Mouse (Mus musculus) 416B (cell line): ENCODE measurements around the gene Gm20388.
"Not testable (repeated sequence)": the region's sequence is repeated elsewhere in the genome, so short reads cannot be mapped to it uniquely, and the experiment has no call there.

Source experiments
- DNase-seq: peaks from one replicate; pipeline ENCODE4 v3.0.0; 2011; ENCODE audit warnings: low read depth

The Gm20388 gene

DNA sequence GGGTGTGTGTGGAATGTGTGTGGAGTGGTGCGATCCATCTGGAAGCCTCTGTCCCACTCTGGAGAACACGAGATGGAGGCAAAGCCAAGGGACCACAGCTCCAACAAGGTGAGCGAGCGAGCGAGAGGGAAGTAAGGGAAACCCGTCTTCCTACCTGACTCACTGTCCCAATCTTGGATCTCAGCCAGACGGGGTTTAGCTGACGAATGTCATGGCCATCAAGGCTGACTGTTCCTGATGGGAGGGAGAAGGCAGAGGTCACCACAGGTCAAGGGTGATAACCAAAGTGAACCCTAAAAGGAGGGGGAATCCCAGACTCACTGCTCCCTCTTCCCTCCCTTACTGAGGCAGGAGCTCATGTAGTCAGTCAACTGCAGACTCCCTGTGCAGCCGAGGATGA lies 4049.4 kb downstream of the Gm20388 start:
- no peak for DNase-seq

GRCm38 (mm10) chr8:123960556-123960955 lies 4049.9 kb downstream of the Gm20388 start:
- not testable (repeated sequence) for DNase-seq

GRCm38 (mm10) chr8:123961371-123961770 lies 4050.7 kb downstream of the Gm20388 start:
- peak; percentile 36 for DNase-seq

GRCm38 (mm10) chr8:123966896-123967295 lies 4056.3 kb downstream of the Gm20388 start:
- peak; percentile 61 for DNase-seq

DNA sequence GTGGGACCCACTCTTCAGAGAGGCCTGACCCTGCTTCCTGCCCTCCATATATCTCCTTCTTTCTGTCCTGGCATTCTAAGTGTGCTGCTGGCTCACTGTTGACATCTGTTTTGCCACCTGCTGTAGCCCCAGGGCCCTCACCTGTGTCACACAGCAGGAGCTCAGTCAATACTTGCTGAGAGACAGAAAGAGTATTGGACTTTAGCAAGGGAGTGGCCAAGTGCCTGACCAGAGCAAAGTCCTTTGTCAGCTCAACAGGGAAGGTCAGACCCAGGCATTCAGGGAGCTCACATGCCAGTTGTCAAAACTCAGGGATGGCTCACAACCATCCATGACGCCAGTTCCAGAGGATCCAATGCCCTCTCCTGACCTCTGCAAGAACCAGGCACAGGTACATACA lies 4062.9 kb downstream of the Gm20388 start:
- no peak for DNase-seq

DNA sequence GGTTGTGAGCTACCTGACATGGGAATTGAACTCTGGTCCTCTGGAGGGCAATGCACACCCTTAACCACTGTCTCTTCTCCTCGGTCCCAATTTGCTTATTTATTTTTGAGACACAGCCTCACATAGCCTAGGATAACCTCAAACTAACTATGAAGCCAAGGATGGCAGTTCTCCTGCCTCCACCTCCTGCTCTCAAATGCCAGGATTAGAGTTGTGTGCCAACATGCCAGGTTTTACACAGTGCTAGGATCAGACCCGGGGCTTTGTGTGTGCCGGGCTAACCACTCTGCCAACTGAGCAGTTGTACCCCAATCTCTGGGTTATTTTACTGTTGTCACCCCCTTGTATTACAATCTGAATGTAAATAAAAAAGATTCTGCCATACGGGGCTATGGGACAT lies 4066.9 kb downstream of the Gm20388 start:
- no peak for DNase-seq

GRCm38 (mm10) chr8:123978166-123978838 lies 4067.7 kb downstream of the Gm20388 start:
- peak; percentile 30 for DNase-seq

- DNase-seq = no peak
These were observed 4068.3 kb downstream of the Gm20388 start for GRCm38 (mm10) chr8:123978926-123979325.

DNA sequence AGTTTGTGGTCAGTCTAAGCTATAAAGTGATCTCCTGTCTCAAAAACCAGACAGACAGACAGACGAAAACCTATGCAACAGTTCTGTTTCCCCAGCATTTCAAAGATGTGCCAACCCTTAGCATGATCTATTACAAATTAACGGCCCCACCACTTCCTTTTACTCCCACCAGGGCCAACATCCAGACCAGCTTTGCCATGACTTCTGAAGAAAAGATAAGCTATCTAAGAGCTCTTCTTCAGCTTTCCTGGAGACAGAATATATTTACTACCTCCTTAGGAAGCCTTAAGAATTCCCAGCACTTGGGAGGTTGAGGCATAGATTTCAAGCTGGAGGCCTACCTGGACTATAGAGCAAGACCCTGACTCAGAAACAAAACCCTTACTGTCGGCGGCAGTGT lies 4069.6 kb downstream of the Gm20388 start:
- peak; percentile 28 for DNase-seq

DNA sequence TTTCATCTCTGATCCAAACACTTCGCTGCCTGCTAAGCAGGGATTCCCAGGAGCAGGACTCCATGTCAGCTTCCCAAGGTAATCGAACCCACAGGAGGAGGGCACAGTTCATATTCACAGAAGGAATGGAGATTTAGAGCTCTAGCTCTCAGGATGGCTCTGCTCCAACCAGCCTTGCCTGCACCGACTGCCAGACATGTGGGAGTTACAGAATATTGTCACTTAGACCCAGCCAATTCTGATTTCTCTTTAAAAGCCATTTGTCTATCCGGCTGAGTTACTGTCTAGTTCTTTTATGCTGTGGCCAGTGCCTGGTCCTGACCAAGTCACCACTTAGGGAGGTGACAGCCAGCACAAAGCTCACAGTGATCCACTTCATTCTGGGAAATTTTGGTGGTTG lies 4071.0 kb downstream of the Gm20388 start:
- DNase-seq = no peak

- no peak for DNase-seq
These were observed 4071.7 kb downstream of the Gm20388 start for GRCm38 (mm10) chr8:123982291-123982793.

- peak; percentile 94 for DNase-seq
These were observed 4072.3 kb downstream of the Gm20388 start, which contains the start of gene Abcb10 for GRCm38 (mm10) chr8:123982826-123983400. Gene Abcb10, minus strand, starts transcription at chr8:123983122.

- DNase-seq = peak; percentile 94
These were observed 4078.0 kb downstream of the Gm20388 start for GRCm38 (mm10) chr8:123988605-123989038.

GRCm38 (mm10) chr8:123989128-123989527 lies 4078.5 kb downstream of the Gm20388 start:
- DNase-seq = no peak

GRCm38 (mm10) chr8:123990277-123991049 lies 4079.8 kb downstream of the Gm20388 start:
- DNase-seq = no peak

DNA sequence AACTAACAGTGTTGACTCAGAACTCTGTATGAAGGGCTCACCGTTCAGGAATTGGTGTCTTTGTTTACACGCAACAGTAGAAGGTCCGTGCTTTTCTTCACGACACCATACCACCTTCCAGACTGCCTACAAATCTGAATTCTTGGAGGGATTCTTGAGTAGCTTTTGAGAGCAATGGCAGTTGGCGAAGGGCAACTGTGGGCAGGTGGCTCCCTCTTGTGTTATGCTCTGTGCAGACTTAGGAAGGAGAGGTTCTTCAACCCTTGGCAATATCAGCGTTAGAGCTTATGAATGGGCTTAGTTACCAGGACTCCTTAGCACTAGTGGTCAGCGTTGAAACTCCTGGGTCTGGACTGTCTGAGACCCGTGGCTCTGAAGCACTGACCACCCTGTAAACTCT lies 4081.9 kb downstream of the Gm20388 start:
- DNase-seq = peak; percentile 56

DNA sequence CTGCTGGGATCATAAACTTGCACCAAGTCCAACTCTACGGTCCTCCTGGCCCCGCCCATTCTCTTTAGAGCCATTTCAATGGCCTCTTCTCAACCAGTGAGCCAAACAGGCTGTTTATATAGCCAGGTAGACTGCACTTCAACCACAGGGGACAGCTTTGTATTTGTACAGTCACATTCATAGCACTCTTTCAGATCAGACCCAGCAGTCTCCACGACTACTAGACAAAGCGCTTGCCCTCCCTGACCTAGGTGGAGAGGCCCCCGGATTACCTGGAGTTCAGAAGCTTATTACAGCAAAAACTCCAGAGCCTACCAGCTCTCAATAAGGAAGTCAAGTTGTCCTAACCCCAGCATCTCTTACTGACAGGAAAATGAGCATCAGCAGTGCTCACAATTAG lies 4083.0 kb downstream of the Gm20388 start:
- DNase-seq = no peak

DNA sequence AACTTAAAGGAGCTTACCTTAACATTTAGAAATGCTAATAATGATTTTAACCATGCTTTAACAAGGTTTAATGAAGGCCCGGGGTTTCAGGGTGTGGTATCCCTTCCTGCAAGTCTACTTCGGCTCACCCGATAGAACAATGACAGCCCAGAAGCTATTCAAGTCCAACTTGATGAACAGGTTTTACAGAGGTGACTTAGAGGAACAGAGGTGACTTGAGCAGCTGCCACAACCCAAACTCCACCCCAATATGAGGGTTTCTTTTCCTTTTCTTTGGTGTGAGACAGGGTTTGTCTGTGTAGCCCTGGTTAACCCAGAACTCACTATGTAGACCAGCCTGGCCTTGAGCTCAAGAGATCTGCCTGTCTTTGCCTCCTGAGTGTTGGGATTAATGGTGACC lies 4083.4 kb downstream of the Gm20388 start:
- no peak for DNase-seq

GRCm38 (mm10) chr8:123999568-123999967 lies 4088.9 kb downstream of the Gm20388 start:
- peak; percentile 63 for DNase-seq

- peak; percentile 24 for DNase-seq
These were observed 4092.0 kb downstream of the Gm20388 start for GRCm38 (mm10) chr8:124002546-124003108.

- no peak for DNase-seq
These were observed 4097.2 kb downstream of the Gm20388 start for GRCm38 (mm10) chr8:124007829-124008228.

GRCm38 (mm10) chr8:124011580-124011979 lies 4100.9 kb downstream of the Gm20388 start:
- DNase-seq = no peak
